Mouse (Mus musculus): ENCODE measurements at regions not wholly inside any gene's neighbourhood (a gene's known extent, or its start where the extent isn't known, plus 50 kb on each side); places are given as distances from the start of the nearest gene placed in this dataset.

DNA sequence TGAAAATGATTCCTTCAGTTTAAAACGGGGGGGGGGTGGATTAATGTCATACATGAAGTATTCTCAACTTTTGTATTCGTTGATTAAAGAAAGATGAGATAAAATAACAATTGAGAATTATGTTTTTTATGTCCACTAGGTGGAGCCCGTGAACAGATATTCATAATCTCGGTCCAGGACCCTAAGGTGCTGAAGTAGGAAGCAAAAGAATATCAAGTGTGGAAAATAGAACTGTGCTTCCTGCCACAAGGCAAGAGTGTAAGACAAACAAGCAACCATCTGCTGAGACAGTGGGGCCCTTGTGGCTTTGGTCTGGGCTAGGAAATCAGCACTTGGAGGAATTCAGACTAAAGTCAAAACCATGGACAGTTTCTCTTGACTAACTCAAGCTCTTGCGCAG, 50.9 kb upstream of the Kap start:
- peak in 1 of 2 experiments; percentile 6 for DNase-seq

GRCm38 (mm10) chr6:133934667-133935066, 81.1 kb upstream of the Kap start:
- no peak for DNase-seq

DNA sequence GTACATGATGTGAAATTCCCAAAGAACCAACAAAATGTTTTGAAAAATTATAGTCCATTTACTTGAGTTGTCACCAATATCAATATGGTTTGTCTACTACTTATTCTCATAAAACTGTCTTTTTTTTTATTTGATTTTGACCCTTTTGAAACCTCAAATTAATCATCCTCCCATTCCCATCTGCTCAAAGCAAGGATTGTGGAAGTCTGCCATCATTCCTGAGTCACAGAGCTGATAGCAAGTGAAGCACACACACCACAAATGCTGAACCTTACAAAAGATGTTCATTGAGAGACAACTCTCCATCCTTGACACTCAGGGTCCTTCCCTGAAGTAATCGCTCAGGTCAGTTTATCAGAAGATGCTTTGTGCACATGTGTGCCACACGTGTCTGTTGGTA, 82.1 kb upstream of the Kap start:
- no peak for DNase-seq

GRCm38 (mm10) chr6:133959902-133960634, 75.4 kb upstream of the Etv6 start:
- DNase-seq, result no peak

DNA sequence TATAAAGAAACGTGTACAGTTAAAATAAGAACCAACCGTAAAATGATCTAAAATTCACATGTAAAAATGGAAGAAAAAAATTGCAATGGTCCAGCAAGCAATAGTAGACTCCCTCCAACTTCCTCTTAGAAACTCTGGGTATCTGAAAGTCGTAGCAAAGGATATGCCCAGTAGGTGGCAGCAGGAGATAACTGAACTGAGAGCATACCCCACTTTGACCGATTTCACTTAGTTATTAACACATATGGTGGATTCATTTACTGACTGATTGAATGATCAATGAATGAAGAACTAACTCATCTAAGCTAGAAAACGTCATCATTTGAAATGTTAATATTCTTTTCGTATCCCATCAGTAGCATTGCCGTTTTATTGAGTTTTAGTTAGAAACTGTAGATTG, 74.8 kb upstream of the Etv6 start:
- peak; percentile 70 to 75 for DNase-seq

DNA sequence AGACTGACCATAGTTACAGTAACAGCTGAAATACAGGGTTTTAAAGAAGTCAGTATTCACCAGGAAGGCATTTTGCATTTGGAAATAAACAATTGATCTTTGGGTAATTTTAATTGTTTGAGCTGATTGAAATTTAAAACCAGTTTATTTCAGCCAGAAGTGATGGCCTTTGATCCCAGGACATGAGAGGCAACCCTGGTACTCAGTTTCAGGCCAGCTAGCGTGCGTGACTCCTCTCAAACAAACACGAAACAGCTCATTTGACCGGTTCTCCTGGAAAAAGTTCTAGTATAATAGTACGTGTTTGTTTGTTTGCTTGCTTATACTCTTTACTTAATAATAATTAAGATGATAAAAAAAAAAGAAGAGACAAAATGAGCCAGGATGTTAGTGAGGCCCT, 72.9 kb upstream of the Etv6 start:
- no peak for DNase-seq

- DNase-seq, result no peak
Observed at GRCm38 (mm10) chr6:133963264-133963663, 72.2 kb upstream of the Etv6 start.

DNA sequence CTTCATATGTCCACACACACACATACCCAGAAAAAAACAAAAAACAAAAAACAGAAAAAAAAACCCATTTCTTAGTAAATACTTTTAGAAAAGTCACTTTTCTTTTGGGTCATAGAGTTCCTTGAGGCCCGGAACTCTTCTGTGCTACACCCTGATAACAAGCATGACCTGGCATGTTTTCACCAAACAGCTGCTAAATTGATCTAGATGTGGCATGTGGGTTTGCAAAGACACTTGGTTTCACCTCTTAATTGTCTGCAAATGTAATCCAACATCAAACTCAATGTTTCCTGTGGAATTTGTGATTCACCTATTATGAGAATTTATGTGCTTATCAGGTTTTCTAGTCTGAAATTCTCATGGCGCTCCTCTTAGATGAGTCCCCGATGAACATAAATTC, 68.2 kb upstream of the Etv6 start:
- DNase-seq, result no peak

DNA sequence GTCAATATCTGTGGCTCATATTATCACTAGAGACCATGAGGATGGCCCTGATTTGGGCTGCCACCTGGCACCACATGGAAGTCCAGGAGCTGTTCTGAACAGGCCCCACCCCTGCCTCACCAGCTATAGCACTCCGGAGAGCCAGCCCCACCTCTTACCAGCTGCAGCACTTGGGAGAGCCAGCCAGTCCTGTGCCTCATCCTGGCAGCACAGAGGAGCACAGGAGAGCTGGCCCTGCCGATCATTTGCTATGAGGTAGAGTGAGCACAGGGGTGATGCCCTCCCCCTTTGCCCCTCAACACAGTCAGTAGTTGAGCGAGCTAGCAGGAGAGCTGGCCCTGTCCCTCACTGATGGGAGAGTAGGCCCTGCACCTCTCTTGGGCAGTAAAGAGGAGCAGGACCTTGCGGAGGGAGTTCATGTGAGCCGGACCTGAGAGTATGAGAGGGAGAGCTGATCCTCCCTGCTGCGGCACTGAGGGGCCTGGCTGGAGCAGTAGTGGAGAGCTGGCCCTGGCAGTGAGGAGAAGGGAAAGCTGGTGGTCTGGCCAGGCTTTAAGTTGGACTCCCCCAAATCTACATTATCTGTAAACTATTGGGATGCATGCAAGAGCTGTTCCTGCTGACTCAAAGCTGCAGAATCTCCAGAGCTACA, 63.3 kb upstream of the Etv6 start:
- no peak for DNase-seq

DNA sequence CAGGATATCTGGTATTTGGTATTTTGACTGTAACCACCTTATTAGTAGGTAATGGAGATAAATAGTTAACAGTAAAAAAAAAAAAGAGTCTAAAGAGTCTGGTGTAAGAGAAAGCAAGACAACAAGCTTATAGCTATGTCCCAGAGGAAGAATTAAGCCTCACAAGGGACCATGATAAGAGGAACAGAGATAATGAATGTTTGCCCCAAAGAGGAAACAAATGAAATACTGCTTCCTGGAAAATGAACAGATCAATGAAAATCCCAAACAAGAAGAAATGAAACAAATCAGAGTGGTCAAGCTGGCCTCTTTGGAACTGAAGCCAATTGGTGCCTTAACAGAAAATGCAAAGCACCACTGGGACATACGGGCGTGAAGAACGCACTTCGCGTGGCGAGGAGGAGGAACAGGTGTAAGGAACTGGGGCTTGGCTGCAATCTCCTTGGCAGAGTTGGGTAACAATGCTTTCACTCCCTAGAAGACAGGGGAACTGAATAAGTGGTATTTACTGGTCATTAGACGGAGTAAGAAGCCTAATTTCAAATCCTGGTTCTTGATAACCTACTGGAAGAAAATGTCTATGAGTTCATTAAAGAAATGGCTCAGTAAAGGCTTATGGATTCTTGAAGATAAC, 62.2 kb upstream of the Etv6 start:
- DNase-seq, result no peak

GRCm38 (mm10) chr6:133975951-133976350, 59.5 kb upstream of the Etv6 start:
- DNase-seq, result no peak

DNA sequence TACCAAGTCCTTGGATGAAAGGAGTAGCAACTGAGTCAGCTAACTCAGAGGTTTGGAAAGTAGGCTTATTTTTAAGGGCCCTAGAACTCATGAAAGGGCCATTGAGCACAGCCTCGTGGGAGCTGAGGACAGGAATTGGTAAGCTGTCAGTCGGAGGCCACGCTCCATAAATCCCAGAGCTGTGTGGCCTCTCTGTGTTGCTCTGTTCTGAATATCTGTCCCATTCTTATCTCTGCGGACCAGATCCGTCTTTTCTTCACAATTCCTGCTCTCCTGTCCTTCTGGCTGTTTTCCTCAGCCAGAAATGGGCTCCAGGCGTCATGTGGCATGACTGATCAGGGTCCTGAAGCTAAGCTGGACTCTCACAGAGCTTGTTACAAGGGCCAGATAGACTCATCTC, 58.6 kb upstream of the Etv6 start:
- no peak for DNase-seq

DNA sequence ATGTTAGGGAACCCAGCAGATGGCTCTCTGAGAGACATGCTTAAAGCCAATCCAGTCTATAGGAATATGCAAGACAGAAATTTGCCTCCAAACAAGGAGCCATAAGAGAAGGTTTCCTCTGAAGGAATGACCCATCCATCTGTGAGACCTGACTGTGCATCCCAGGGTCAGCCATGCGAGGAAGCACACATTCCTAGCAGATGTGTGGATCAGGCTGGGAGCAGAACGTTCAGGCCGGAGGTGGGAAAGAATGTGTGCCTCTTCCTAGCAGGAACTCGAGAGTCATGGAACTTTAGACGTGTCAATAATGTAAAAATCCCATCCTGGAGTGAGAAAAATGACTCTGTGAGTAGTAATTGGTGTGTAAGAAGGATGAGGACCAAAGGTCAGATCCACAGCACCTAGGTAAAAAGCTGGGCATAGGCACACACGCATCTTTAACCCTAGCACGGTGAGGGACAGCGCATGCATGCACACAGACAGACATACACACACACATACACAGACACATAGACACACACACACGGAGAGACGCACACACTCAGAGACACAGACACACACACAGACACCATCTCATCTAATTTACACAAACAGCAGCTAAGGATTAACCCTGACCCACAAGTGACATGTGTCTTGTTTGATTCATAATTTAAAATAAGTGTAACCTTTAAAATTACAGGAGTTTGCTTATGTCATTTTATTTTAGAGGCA, 51.5 kb upstream of the Etv6 start:
- no peak for DNase-seq

GRCm38 (mm10) chr6:133984666-133985355, 50.7 kb upstream of the Etv6 start:
- DNase-seq, result no peak
